Mouse (Mus musculus): ENCODE data around the gene Gm9780. TPM values are rescaled to one million over a fixed set of nuclear protein-coding genes. Genes with fewer than 3 reads are reported as not detected.
"Not testable (repeated sequence)": the region's sequence is repeated elsewhere in the genome, so short reads cannot be mapped to it uniquely, and the experiment has no call there.

The Gm9780 gene
- polyA plus RNA-seq, 1 experiment from 2014 or later, result 1.1 TPM

DNA sequence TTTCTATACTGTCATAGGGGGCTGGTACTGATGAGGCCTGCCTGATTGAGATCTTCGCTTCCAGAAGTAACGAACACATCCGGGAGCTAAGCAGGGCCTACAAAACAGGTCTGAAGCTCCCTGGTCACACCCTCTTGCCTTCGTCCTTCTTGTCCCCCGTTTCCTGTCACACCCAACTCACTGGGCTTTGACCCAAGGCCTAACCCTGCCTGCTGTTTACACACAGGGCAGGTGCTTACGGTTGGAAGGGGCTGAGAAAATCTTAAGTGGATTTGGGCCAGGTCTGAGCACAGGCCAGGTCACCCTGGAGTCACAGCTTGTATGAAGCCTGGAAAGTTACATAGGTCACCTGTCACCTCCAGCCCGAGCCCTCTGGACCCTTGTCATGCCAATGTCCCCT, 26.1 kb downstream of the Gm9780 start:
- not testable (repeated sequence) for H3K27ac ChIP-seq (replicated peaks; ENCODE audit: low read depth, low read length); ATAC-seq (replicated peaks; ENCODE audit: insufficient number of reproducible peaks, low FRiP score, low TSS enrichment, low read depth); H3K4me3 ChIP-seq (ENCODE audit: low read depth, low read length); H3K4me1 ChIP-seq (ENCODE audit: control insufficient read depth, insufficient read depth, low read length); H3K4me2 ChIP-seq (ENCODE audit: low read depth, low read length); H3K36me3 ChIP-seq (replicated peaks; ENCODE audit: control insufficient read depth, insufficient read depth, low read depth, low read length); H3K9me3 ChIP-seq (replicated peaks; ENCODE audit: control insufficient read depth, low read length); DNase-seq (ENCODE audit: low spot score); H3K27me3 ChIP-seq (ENCODE audit: control insufficient read depth, insufficient read depth, low read length); H3K9ac ChIP-seq (replicated peaks; ENCODE audit: low read length)
- WGBS, result no CpG with 5 or more reads among the region's 7 CpGs

DNA sequence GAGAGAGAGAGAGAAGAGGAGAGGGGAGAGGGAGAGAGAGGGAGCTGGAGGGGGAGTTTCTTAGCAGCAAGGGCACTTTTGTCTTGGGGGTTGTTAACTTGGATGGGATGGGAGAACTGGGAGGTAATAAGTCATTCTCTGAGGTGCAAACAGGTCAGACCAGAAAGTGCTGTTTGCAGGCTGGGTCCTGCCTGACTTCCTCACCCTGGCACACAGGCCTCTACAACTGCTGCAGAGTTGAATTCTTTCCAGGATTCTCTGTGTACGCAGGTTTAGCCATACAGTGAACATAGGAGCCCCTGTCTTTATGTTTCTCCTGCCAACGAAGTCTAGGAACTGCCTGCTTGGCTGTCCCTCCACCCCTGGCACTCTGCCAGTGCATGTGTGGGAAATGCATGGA, 35.0 kb downstream of the Gm9780 start:
- DNase-seq (ENCODE audit: low spot score); H3K36me3 ChIP-seq (replicated peaks; ENCODE audit: control insufficient read depth, insufficient read depth, low read depth, low read length); ATAC-seq (replicated peaks; ENCODE audit: insufficient number of reproducible peaks, low FRiP score, low TSS enrichment, low read depth); H3K4me2 ChIP-seq (ENCODE audit: low read depth, low read length); H3K9ac ChIP-seq (replicated peaks; ENCODE audit: low read length); H3K27me3 ChIP-seq (ENCODE audit: control insufficient read depth, insufficient read depth, low read length); H3K4me3 ChIP-seq (ENCODE audit: low read depth, low read length); H3K9me3 ChIP-seq (replicated peaks; ENCODE audit: control insufficient read depth, low read length); H3K4me1 ChIP-seq (ENCODE audit: control insufficient read depth, insufficient read depth, low read length); H3K27ac ChIP-seq (replicated peaks; ENCODE audit: low read depth, low read length): not testable (repeated sequence)
- WGBS, result no CpG with 5 or more reads among the region's 2 CpGs

DNA sequence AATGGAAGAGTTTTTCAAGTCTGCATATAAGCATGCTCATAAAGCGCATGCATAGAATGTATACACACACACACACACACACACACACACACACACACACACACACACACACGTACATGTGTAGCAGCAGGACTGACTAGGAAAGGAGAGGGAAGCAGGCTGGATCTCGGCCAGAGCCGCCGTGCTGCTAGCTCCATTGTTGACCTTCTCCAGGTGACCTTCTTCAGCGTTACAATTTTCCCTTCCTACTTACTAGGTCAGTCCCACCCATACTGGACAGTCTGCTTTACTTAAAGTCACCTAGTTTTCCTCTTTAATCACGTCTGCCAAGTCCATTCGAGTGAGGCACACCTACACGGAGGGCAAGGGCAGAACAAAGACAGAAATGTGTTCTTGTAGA, 60.6 kb downstream of the Gm9780 start:
- H3K36me3 ChIP-seq (replicated peaks; ENCODE audit: control insufficient read depth, insufficient read depth, low read depth, low read length); H3K27ac ChIP-seq (replicated peaks; ENCODE audit: low read depth, low read length); H3K4me1 ChIP-seq (ENCODE audit: control insufficient read depth, insufficient read depth, low read length); H3K9ac ChIP-seq (replicated peaks; ENCODE audit: low read length); H3K4me2 ChIP-seq (ENCODE audit: low read depth, low read length); ATAC-seq (replicated peaks; ENCODE audit: insufficient number of reproducible peaks, low FRiP score, low TSS enrichment, low read depth); H3K4me3 ChIP-seq (ENCODE audit: low read depth, low read length); H3K27me3 ChIP-seq (ENCODE audit: control insufficient read depth, insufficient read depth, low read length); DNase-seq (ENCODE audit: low spot score); H3K9me3 ChIP-seq (replicated peaks; ENCODE audit: control insufficient read depth, low read length): not testable (repeated sequence)
- 52% methylated on average over 4 of the region's 9 CpGs for WGBS

DNA sequence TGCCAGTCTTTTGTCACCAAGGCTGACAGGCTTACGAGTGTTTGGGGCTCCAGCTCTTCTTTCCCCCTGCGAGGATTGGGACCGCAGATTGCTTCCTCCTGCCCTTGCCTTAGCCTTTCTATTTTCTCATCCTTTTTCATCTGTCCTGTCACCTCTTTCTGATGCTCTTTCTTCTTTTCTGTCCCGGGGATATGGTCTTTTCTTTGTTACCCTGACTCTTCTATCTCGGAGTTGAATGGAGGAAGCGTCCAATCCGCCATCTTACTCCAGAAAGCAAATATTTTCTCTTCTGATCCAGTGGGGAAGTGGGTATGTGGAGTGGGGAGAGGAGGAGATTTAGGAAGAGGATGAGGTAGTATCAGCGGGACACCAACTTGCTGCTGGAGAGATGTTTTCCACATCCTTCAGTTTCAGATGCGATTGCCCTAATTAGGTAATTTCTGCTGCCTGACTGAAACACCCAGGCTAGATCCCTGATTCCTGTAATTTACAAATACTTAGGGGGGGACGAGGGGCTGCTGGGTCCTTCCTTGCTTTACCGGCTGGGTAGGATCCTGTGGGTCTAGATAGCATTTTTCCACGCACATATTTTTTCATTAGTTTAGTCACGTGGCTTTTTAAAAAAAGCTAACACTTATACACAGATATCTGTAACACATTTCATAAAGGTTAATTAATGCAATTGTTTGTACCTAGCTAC, 63.1 kb downstream of the Gm9780 start:
- H3K27me3 ChIP-seq (ENCODE audit: control insufficient read depth, insufficient read depth, low read length); H3K9me3 ChIP-seq (replicated peaks; ENCODE audit: control insufficient read depth, low read length); H3K36me3 ChIP-seq (replicated peaks; ENCODE audit: control insufficient read depth, insufficient read depth, low read depth, low read length); H3K4me3 ChIP-seq (ENCODE audit: low read depth, low read length); H3K9ac ChIP-seq (replicated peaks; ENCODE audit: low read length); ATAC-seq (replicated peaks; ENCODE audit: insufficient number of reproducible peaks, low FRiP score, low TSS enrichment, low read depth); H3K4me1 ChIP-seq (ENCODE audit: control insufficient read depth, insufficient read depth, low read length): not testable (repeated sequence)
- DNase-seq (ENCODE audit: low spot score), result peak; percentile 2
- WGBS, result under 1% methylated on average over 6 of the region's 13 CpGs
- H3K4me2 ChIP-seq (ENCODE audit: low read depth, low read length), result peak overlapping the region; percentile 19; the same call in 1 of the 2 replicates
- H3K27ac ChIP-seq (replicated peaks; ENCODE audit: low read depth, low read length), result peak overlapping the region; percentile 65; the same call in 1 of the 2 replicates

DNA sequence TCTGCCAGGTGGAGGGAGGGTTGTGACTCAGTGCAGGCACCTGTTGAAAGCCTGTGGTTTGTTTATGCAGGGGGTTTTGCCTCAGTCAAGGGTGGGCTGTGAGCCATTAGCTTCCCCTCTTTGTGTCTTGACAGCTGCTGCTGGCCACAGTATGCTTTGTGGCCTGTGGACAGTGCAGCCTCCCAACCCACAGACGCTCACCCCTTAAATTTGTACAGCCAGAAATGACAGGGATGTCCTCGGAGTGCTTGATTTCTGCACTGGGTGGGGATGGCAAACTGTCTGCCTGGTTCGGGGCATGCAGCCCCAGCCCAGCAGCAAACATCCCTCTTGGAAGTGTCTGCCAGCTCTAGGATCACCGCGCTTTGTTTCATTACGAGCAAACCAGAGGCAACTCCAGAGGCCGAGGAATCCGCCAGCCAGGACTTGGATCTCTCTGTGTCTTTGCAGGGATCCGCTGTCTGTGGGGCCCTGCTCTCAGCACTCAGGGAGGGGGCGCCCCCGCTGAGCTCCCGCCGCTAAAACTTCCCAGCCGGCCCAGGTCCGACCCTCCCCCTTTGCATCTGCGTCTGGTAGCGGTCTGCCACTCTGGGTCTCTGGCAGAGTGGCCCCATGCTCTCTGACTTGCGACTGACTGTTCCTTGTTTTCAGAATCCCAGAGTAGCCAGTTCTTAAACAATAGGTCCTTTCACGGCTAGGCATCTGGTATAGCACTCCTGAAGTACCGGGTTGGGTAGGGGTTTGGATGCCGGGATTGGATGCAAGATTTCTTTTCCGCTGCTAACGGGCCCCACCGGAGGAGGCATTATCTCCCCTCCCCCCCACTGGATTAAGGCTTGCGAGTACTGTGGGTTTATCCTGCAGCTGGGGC, 63.9 kb downstream of the Gm9780 start, which contains the start of gene Duxbl1:
TSS of gene Duxbl1 (plus strand) at position 207 of the 871 bp plus-strand sequence.
- not testable (repeated sequence) for H3K9ac ChIP-seq (replicated peaks; ENCODE audit: low read length); H3K4me3 ChIP-seq (ENCODE audit: low read depth, low read length); H3K4me1 ChIP-seq (ENCODE audit: control insufficient read depth, insufficient read depth, low read length); DNase-seq (ENCODE audit: low spot score); H3K27me3 ChIP-seq (ENCODE audit: control insufficient read depth, insufficient read depth, low read length); H3K9me3 ChIP-seq (replicated peaks; ENCODE audit: control insufficient read depth, low read length); H3K36me3 ChIP-seq (replicated peaks; ENCODE audit: control insufficient read depth, insufficient read depth, low read depth, low read length)
- ATAC-seq (replicated peaks; ENCODE audit: insufficient number of reproducible peaks, low FRiP score, low TSS enrichment, low read depth), result peak; percentile 85
- no CpG with 5 or more reads among the region's 25 CpGs for WGBS
- peak within 1 kb of the TSS; percentile 19; the same call in 1 of the 2 replicates for H3K4me2 ChIP-seq (ENCODE audit: low read depth, low read length)
- peak within 1 kb of the TSS; percentile 65; the same call in 1 of the 2 replicates for H3K27ac ChIP-seq (replicated peaks; ENCODE audit: low read depth, low read length)

Other genes starting within 250 kb of the Gm9780 start
- gene Anxa11, start 200.6 kb downstream of the Gm9780 start, polyA plus RNA-seq (2014; fragmentation: Nextera tagmentation; extraction: Ambion mirVana), result 7.1 and 9.1 TPM in 2 replicates
- not detected in 2 replicates for gene Plac9a, start 139.6 kb downstream of the Gm9780 start, polyA plus RNA-seq (2014; fragmentation: Nextera tagmentation; extraction: Ambion mirVana)
- gene Tmem254a, start 115.0 kb downstream of the Gm9780 start, polyA plus RNA-seq (2014; fragmentation: Nextera tagmentation; extraction: Ambion mirVana), result 3.5 and 3.6 TPM in 2 replicates
- gene Cphx1, start 104.4 kb downstream of the Gm9780 start, polyA plus RNA-seq (2014; fragmentation: Nextera tagmentation; extraction: Ambion mirVana), result 0.46 TPM in 1 of 2 replicates, not detected in the other
- gene Duxbl1, start 64.1 kb downstream of the Gm9780 start, polyA plus RNA-seq (2014; fragmentation: Nextera tagmentation; extraction: Ambion mirVana), result 2.3 and 3.1 TPM in 2 replicates
- 21.5 and 23.7 TPM in 2 replicates for gene Tmem254c, start 24.6 kb upstream of the Gm9780 start, polyA plus RNA-seq (2014; fragmentation: Nextera tagmentation; extraction: Ambion mirVana)
- not detected in 2 replicates for gene Cphx2, start 38.8 kb upstream of the Gm9780 start, polyA plus RNA-seq (2014; fragmentation: Nextera tagmentation; extraction: Ambion mirVana)
- not detected in 2 replicates for gene Cphx3, start 39.6 kb upstream of the Gm9780 start, polyA plus RNA-seq (2014; fragmentation: Nextera tagmentation; extraction: Ambion mirVana)
- not detected in 2 replicates for gene Duxbl2, start 75.6 kb upstream of the Gm9780 start, polyA plus RNA-seq (2014; fragmentation: Nextera tagmentation; extraction: Ambion mirVana)
- gene Plac9b, start 139.8 kb upstream of the Gm9780 start, polyA plus RNA-seq (2014; fragmentation: Nextera tagmentation; extraction: Ambion mirVana), result 0.53 and 0.83 TPM in 2 replicates
- 20.5 and 28.0 TPM in 2 replicates for gene Tmem254b, start 164.3 kb upstream of the Gm9780 start, polyA plus RNA-seq (2014; fragmentation: Nextera tagmentation; extraction: Ambion mirVana)
- gene Duxbl3, start 215.3 kb upstream of the Gm9780 start, polyA plus RNA-seq (2014; fragmentation: Nextera tagmentation; extraction: Ambion mirVana), result 3.2 and 4.0 TPM in 2 replicates

All from embryonic facial prominence, embryonic 11.5 days (tissue).